Mouse (Mus musculus): Measurements from ENCODE around the gene Rcbtb2. TPM values are rescaled to one million over a fixed set of nuclear protein-coding genes. Genes with fewer than 3 reads are reported as not detected.

The Rcbtb2 gene
- polyA plus RNA-seq, 1 experiment from 2014 or later: 216 TPM

DNA sequence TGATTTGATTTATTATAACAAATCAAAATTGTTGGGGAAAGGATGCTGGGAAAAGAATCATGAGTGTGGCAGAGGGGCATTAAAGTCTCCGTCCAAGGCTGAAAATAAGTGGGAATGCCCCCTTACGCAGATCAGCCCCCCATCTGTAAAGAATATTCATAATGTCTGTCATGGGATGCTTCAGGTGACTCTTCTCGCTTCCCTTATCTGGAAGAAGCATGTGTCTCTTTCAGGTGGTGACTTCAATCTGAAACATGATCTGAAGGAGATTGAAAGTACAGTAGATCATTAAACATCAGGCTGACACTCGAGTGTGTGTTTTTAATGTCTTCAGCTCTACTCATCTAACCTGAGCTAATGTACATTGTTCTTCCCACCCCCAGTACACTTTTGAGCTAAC lies 22.7 kb downstream of the Rcbtb2 start:
- 93% methylated on average over 4 of the region's 4 CpGs for WGBS
- Histone ChIP-seq H3K4me2 (ENCODE audit: low read depth, severe bottlenecking) (no peak overlapping the region), H3K27me3 (ENCODE audit: control insufficient read depth, insufficient read depth, low read length) (no peaks in the 10 kb centered on the region), H3K4me3 (ENCODE audit: low read depth, low read length) (no peak overlapping the region), H3K9ac (ENCODE audit: low read length) (no peak overlapping the region), H3K9me3 (ENCODE audit: control insufficient read depth, low read length) (no peaks in the 10 kb centered on the region), H3K36me3 (ENCODE audit: control insufficient read depth, insufficient read depth, low read length) (no peaks in the 10 kb centered on the region), H3K27ac (replicated peaks; ENCODE audit: low read depth, low read length) (no peak overlapping the region), H3K4me1 (ENCODE audit: control insufficient read depth, insufficient read depth, low read length) (peaks cover 11% of the 10 kb centered on the region)
- no peak for ATAC-seq (ENCODE audit: insufficient number of reproducible peaks, low FRiP score, low TSS enrichment, low read depth)
- DNase-seq (ENCODE audit: low spot score): no peak

DNA sequence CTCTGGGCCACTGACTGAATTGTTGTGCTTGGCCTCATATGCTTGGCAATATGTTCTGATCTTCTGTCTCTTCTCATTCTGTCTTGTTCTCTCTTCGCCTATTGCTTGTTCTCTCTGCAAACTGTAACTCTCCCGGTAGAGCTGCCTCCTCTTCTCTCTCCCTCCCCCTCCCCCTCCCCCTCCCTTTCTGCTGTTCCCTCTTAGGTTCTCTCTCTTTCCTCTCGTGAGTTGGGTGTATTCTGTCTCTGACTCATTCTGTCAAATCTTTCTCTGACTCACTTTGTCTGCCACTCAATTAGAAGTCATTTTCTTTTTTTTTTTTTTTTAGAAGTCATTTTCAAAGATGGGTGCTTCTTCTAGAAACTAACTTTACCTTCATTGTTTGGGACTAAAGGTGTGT lies 23.9 kb downstream of the Rcbtb2 start:
- Histone ChIP-seq H3K27ac (replicated peaks; ENCODE audit: low read depth, low read length) (no peak overlapping the region), H3K9ac (ENCODE audit: low read length) (no peak overlapping the region), H3K4me3 (ENCODE audit: low read depth, low read length) (no peak overlapping the region), H3K9me3 (ENCODE audit: control insufficient read depth, low read length) (no peaks in the 10 kb centered on the region), H3K27me3 (ENCODE audit: control insufficient read depth, insufficient read depth, low read length) (no peaks in the 10 kb centered on the region), H3K4me1 (ENCODE audit: control insufficient read depth, insufficient read depth, low read length) (peaks cover 11% of the 10 kb centered on the region), H3K36me3 (ENCODE audit: control insufficient read depth, insufficient read depth, low read length) (no peaks in the 10 kb centered on the region; the same call in 1 of the 2 replicates), H3K4me2 (ENCODE audit: low read depth, severe bottlenecking) (no peak overlapping the region)
- 70% methylated on average over 3 of the region's 3 CpGs for WGBS
- ATAC-seq (ENCODE audit: insufficient number of reproducible peaks, low FRiP score, low TSS enrichment, low read depth): no peak
- no peak for DNase-seq (ENCODE audit: low spot score)

DNA sequence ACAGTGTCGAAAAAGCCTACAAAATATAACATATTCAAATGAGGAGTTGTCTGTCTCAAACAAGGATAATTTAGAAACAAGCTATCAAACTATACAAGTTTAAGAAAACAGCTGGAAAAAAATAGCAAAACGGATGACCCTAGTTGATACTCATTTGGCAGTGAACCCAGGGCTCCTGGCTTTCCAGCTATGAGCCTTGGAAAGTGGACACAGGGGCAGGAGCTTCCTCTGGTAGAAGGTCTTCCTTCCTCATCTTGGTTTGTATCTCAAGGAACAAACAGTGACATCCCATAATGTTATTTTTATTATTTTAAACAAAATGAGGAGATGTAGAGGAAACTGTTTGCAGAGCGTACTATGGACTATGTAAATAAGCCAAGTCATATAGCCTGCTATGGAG lies 25.3 kb downstream of the Rcbtb2 start:
- no peak overlapping the region for H3K9ac ChIP-seq (ENCODE audit: low read length)
- no peak overlapping the region for H3K4me3 ChIP-seq (ENCODE audit: low read depth, low read length)
- no peak overlapping the region for H3K27ac ChIP-seq (replicated peaks; ENCODE audit: low read depth, low read length)
- ATAC-seq (ENCODE audit: insufficient number of reproducible peaks, low FRiP score, low TSS enrichment, low read depth) (no peak), DNase-seq (ENCODE audit: low spot score) (no peak)
- H3K4me2 ChIP-seq (ENCODE audit: low read depth, severe bottlenecking): no peak overlapping the region
- peaks cover 11% of the 10 kb centered on the region for H3K4me1 ChIP-seq (ENCODE audit: control insufficient read depth, insufficient read depth, low read length)
- H3K27me3 ChIP-seq (ENCODE audit: control insufficient read depth, insufficient read depth, low read length): no peaks in the 10 kb centered on the region
- 95% methylated on average over 3 of the region's 3 CpGs for WGBS
- no peaks in the 10 kb centered on the region; the same call in 1 of the 2 replicates for H3K36me3 ChIP-seq (ENCODE audit: control insufficient read depth, insufficient read depth, low read length)
- no peaks in the 10 kb centered on the region for H3K9me3 ChIP-seq (ENCODE audit: control insufficient read depth, low read length)

DNA sequence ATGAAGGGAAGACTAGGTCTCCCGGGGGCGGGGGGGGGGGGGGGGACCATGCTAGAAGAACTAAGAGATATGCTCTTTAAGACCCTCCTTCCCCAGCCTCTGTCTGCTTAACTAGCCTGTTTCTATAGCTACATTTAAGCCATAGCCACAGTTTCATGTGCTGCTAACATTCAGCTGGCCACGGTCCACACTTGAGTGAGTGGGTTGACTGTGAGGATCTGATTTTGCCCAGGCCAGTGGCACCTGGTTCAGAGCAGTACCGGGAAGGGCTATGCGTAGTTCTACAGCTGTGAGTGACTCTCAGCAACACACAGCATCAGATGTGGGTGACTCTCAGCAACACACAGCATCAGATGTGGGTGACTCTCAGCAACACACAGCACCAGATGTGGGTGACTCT lies 38.5 kb downstream of the Rcbtb2 start:
- Histone ChIP-seq H3K27ac (replicated peaks; ENCODE audit: low read depth, low read length) (no peak overlapping the region), H3K4me3 (ENCODE audit: low read depth, low read length) (no peak overlapping the region), H3K9me3 (ENCODE audit: control insufficient read depth, low read length) (no peaks in the 10 kb centered on the region), H3K36me3 (ENCODE audit: control insufficient read depth, insufficient read depth, low read length) (peaks cover 11% of the 10 kb centered on the region), H3K4me2 (ENCODE audit: low read depth, severe bottlenecking) (no peak overlapping the region), H3K4me1 (ENCODE audit: control insufficient read depth, insufficient read depth, low read length) (no peaks in the 10 kb centered on the region), H3K9ac (ENCODE audit: low read length) (no peak overlapping the region), H3K27me3 (ENCODE audit: control insufficient read depth, insufficient read depth, low read length) (no peaks in the 10 kb centered on the region)
- 92% methylated on average over 4 of the region's 5 CpGs for WGBS
- DNase-seq (ENCODE audit: low spot score): no peak
- no peak for ATAC-seq (ENCODE audit: insufficient number of reproducible peaks, low FRiP score, low TSS enrichment, low read depth)

DNA sequence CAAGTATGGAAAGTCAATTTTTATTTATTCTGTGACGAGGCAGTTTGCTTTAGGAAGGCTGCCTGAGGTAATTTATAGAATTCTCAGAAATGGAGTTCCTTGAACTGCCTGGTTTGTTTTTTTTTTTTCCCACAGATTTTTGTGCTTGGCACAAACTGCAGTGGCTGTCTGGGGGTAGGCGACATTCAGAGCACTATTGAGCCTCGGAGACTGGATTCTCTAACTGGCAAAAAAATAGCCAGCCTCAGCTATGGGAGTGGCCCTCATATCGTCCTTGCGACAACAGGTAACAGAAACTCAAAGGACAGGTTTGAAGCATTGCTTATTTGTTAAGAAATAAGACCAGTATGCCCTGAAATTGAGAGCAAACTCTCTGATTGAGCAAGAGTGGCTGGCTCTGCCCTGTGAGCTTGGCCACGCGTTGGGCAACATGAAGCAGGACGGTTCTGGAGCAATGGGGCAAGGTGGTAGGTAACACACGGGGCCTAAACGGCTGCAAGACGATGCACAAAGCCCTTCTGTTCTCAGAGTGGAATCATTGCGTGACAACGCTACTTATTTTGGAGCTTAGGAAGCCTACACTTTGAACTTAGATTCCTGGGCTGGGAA lies 39.5 kb downstream of the Rcbtb2 start:
- Histone ChIP-seq H3K9ac (ENCODE audit: low read length) (no peak overlapping the region), H3K27me3 (ENCODE audit: control insufficient read depth, insufficient read depth, low read length) (no peaks in the 10 kb centered on the region), H3K4me1 (ENCODE audit: control insufficient read depth, insufficient read depth, low read length) (no peaks in the 10 kb centered on the region), H3K4me2 (ENCODE audit: low read depth, severe bottlenecking) (no peak overlapping the region), H3K27ac (replicated peaks; ENCODE audit: low read depth, low read length) (no peak overlapping the region), H3K4me3 (ENCODE audit: low read depth, low read length) (no peak overlapping the region), H3K9me3 (ENCODE audit: control insufficient read depth, low read length) (no peaks in the 10 kb centered on the region), H3K36me3 (ENCODE audit: control insufficient read depth, insufficient read depth, low read length) (peaks cover 13% of the 10 kb centered on the region)
- 95% methylated on average over 13 of the region's 13 CpGs for WGBS
- no peak for ATAC-seq (ENCODE audit: insufficient number of reproducible peaks, low FRiP score, low TSS enrichment, low read depth)
- no peak for DNase-seq (ENCODE audit: low spot score)

DNA sequence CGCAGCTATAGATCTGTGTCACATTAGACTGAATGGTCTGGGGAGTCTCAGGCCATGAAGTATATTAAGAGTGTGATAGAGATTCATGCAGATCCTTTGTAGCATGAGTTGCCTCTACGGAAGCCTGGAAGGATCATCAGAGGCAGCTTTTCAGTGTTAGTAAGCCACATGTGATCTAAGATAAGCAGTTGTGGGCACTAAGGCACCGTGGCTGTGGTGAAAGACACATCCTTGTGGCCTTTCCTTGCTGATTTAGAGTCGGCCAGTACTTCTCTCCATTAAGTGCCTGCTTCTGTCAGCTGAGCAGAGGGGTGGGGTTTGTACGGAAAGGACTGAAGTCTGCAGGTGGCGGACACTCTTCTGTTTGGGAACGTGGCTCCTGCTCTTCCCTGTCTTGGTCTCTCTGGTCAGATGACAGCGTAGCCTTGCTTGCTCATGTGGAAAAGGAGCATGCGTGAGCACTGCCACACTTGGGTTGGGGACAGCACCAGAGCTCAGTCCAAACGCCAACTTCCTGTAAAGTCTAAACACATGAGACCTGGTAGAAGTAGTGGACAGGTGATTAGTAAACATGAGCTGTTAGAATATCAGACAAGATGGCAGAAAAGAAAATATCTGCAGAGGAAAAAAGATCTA lies 40.6 kb downstream of the Rcbtb2 start:
- no peak overlapping the region for H3K4me2 ChIP-seq (ENCODE audit: low read depth, severe bottlenecking)
- DNase-seq (ENCODE audit: low spot score): no peak
- no peak overlapping the region for H3K4me3 ChIP-seq (ENCODE audit: low read depth, low read length)
- H3K27ac ChIP-seq (replicated peaks; ENCODE audit: low read depth, low read length): no peak overlapping the region
- no peaks in the 10 kb centered on the region for H3K4me1 ChIP-seq (ENCODE audit: control insufficient read depth, insufficient read depth, low read length)
- peaks cover 14% of the 10 kb centered on the region for H3K36me3 ChIP-seq (ENCODE audit: control insufficient read depth, insufficient read depth, low read length)
- 91% methylated on average over 10 of the region's 10 CpGs for WGBS
- no peaks in the 10 kb centered on the region for H3K9me3 ChIP-seq (ENCODE audit: control insufficient read depth, low read length)
- no peak overlapping the region for H3K9ac ChIP-seq (ENCODE audit: low read length)
- H3K27me3 ChIP-seq (ENCODE audit: control insufficient read depth, insufficient read depth, low read length): no peaks in the 10 kb centered on the region
- no peak for ATAC-seq (ENCODE audit: insufficient number of reproducible peaks, low FRiP score, low TSS enrichment, low read depth)

DNA sequence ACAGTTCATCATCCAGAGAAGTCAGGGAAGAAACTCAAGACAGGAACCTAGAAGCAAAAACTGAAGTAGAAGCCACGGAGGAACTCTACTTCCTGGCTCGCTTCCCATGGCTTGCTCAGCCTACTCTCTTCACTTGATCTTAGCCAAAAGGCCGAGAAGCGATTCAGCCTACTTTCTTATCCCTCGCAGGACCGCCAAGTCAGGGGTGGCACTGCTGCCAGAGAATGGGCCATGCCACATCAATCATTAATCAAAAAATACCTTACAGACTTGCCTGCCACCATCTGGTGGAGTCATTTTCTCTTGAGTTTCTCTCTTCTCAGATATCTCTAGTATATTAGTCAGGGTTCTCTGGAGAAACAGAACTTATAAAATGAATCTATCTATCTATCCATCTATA lies 42.3 kb downstream of the Rcbtb2 start:
- H3K36me3 ChIP-seq (ENCODE audit: control insufficient read depth, insufficient read depth, low read length): peaks cover 20% of the 10 kb centered on the region
- H3K4me3 ChIP-seq (ENCODE audit: low read depth, low read length): no peak overlapping the region
- H3K27ac ChIP-seq (replicated peaks; ENCODE audit: low read depth, low read length): no peak overlapping the region
- H3K4me2 ChIP-seq (ENCODE audit: low read depth, severe bottlenecking): no peak overlapping the region
- WGBS: 97% methylated on average over 6 of the region's 6 CpGs
- H3K4me1 ChIP-seq (ENCODE audit: control insufficient read depth, insufficient read depth, low read length): no peaks in the 10 kb centered on the region
- H3K9ac ChIP-seq (ENCODE audit: low read length): no peak overlapping the region
- DNase-seq (ENCODE audit: low spot score) (no peak), ATAC-seq (ENCODE audit: insufficient number of reproducible peaks, low FRiP score, low TSS enrichment, low read depth) (no peak)
- H3K27me3 ChIP-seq (ENCODE audit: control insufficient read depth, insufficient read depth, low read length): no peaks in the 10 kb centered on the region
- H3K9me3 ChIP-seq (ENCODE audit: control insufficient read depth, low read length): no peaks in the 10 kb centered on the region

DNA sequence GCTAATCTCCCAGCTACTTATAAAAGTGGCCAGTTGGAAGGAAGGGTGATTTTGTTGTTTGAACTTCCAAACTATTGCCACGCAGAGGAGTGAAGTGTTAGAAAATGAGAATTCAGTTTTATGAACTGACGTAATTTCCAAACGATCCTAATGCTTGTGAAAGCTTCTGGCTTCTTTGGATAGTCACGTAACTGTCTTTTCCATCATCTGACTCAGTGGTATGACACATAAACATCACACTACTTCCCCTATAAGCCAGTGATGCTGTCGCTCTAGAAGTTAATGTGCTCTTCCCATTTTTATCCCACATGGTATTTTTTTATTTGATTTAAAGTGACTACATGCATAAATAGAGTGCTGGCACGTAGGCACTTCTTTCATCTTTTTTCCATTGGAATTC lies 45.8 kb downstream of the Rcbtb2 start:
- DNase-seq (ENCODE audit: low spot score) (no peak), ATAC-seq (ENCODE audit: insufficient number of reproducible peaks, low FRiP score, low TSS enrichment, low read depth) (no peak)
- H3K4me1 ChIP-seq (ENCODE audit: control insufficient read depth, insufficient read depth, low read length): no peaks in the 10 kb centered on the region
- no peaks in the 10 kb centered on the region for H3K27me3 ChIP-seq (ENCODE audit: control insufficient read depth, insufficient read depth, low read length)
- WGBS: 89% methylated on average over 6 of the region's 6 CpGs
- no peak overlapping the region for H3K9ac ChIP-seq (ENCODE audit: low read length)
- peaks cover 21% of the 10 kb centered on the region for H3K36me3 ChIP-seq (ENCODE audit: control insufficient read depth, insufficient read depth, low read length)
- H3K4me3 ChIP-seq (ENCODE audit: low read depth, low read length): no peak overlapping the region
- H3K27ac ChIP-seq (replicated peaks; ENCODE audit: low read depth, low read length): no peak overlapping the region
- H3K9me3 ChIP-seq (ENCODE audit: control insufficient read depth, low read length): no peaks in the 10 kb centered on the region
- H3K4me2 ChIP-seq (ENCODE audit: low read depth, severe bottlenecking): no peak overlapping the region
